Mouse (Mus musculus) limb, embryonic 10.5 days (tissue): ENCODE data around the gene Ivd. TPM values are rescaled to one million over a fixed set of nuclear protein-coding genes. Genes with fewer than 3 reads are reported as not detected.

Source experiments
- DNase-seq: peaks from one replicate; pipeline ENCODE4 v3.0.0-alpha.2; 2017; ENCODE audit warnings: low spot score
- H3K27ac ChIP-seq: fragments of 300-500 bp; sonication (generic); 2 replicates; pipeline ENCODE4 v1.5.1; 2016; ENCODE audit warnings: mild to moderate bottlenecking
- H3K27me3 ChIP-seq: fragments of 300-500 bp; sonication (generic); 2 replicates; pipeline ENCODE4 v1.6.1; 2016; ENCODE audit warnings: low read depth, mild to moderate bottlenecking; ENCODE audit not compliant: poor library complexity, severe bottlenecking
- H3K36me3 ChIP-seq: fragments of 300-500 bp; sonication (generic); 2 replicates; pipeline ENCODE4 v1.6.1; 2016; ENCODE audit warnings: mild to moderate bottlenecking, moderate library complexity
- H3K4me1 ChIP-seq: fragments of 300-500 bp; sonication (generic); 2 replicates; pipeline ENCODE4 v1.6.1; 2016
- H3K4me3 ChIP-seq: fragments of 300-500 bp; sonication (generic); 2 replicates; pipeline ENCODE4 v1.5.1; 2016; ENCODE audit warnings: mild to moderate bottlenecking, moderate library complexity
- H3K9me3 ChIP-seq: fragments of 300-500 bp; sonication (generic); replicated peaks from 2 replicates; pipeline ENCODE4 v1.6.1; 2016; ENCODE audit warnings: mild to moderate bottlenecking
- WGBS: fragments of 180-500 bp; shearing (Covaris S2); methylation state at CpG from one replicate; pipeline ENCODE4 v1.1.7; 2016; 5-methylcytosine and 5-hydroxymethylcytosine counted together
- polyA plus RNA-seq: library from polyadenylated mRNA; unstranded; fragments of >200 nt; fragmentation: Nextera tagmentation; extraction: Ambion mirVana; gene quantifications from 2 replicates; pipeline ENCODE4 v1.2.1, GENCODE M21; 2016

Ivd gene
- 86.6 and 90.6 TPM in 2 replicates for polyA plus RNA-seq

DNA sequence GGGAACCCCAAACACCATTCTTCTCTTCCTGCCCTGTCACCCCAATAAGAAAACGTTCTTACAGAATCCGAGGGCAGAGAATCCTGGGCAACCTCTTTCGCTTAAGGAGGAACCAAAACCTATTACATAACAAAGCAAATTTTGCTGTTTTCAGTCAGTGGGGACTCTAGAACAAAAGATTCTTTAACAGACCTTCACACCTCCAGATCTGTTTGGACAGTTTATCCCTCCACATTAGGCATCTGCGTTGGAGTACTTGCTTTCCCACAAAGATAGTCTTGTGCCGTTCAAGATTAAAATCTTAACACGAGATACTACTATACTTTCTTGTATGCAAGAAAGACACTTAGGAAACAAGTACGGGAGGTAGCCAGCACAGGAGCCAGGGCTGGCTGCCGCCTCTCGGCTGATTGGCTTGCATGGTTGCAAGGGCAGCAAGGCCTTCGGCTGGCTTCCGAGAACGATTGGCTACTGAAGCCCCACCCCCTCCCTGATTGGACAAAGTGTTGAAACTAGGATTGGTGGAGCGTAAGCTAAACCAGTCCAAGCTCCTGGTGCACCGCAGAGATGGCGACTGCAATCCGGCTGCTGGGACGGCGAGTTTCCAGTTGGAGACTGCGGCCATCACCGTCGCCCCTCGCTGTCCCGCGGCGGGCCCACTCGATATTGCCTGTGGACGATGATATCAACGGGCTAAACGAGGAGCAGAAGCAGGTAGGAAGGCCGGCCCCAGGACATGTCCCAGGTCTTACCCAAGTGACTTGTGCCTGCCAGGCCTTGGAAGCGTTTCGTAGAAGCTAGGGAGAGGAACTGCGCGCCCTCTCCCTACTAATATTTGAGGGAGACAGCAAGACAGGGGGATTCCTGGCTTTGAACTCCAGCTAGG, at the start of gene Ivd:
TSS of gene Ivd (plus strand) at position 501 of the 886 bp plus-strand sequence.
- Histone ChIP-seq H3K4me3 (peak within 1 kb of the TSS; percentile 77), H3K4me1 (peaks cover 18% of the 10 kb centered on the region), H3K27me3 (no peaks in the 10 kb centered on the region), H3K27ac (peak within 1 kb of the TSS; percentile 89), H3K9me3 (no peaks in the 10 kb centered on the region), H3K36me3 (peaks cover 27% of the 10 kb centered on the region)
- WGBS: under 1% methylated on average over 34 of the region's 34 CpGs
- DNase-seq: peak; percentile 83

DNA sequence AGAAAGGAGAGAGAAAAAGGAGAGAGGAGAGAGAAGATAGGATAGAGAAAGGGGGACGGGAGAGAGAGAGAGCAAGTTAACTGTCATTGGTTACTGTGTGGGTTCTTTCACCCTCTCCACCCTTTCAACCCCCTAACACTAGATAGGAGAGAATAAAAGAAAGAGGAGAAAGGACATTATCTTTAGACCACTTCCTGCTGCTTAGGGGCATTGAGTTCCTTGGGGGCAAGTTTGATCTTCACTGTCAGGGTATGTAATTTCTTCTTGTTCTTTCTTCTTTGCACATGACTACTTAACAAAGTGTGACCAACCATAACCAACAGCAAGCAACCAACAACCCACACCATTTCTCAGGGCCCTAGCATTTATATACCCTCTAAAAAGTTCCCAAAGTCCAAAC, 49.0 kb upstream of the Ivd start:
- Histone ChIP-seq H3K36me3 (peaks cover 26% of the 10 kb centered on the region), H3K4me1 (peaks cover 15% of the 10 kb centered on the region), H3K27ac (no peak overlapping the region), H3K4me3 (no peak overlapping the region), H3K27me3 (0 out of 2 replicates have a peak, but pooled peaks cover 6% of the 10 kb centered on the region), H3K9me3 (no peaks in the 10 kb centered on the region)
- DNase-seq: no peak
- WGBS: 60% methylated on average over 1 of the region's 1 CpGs

DNA sequence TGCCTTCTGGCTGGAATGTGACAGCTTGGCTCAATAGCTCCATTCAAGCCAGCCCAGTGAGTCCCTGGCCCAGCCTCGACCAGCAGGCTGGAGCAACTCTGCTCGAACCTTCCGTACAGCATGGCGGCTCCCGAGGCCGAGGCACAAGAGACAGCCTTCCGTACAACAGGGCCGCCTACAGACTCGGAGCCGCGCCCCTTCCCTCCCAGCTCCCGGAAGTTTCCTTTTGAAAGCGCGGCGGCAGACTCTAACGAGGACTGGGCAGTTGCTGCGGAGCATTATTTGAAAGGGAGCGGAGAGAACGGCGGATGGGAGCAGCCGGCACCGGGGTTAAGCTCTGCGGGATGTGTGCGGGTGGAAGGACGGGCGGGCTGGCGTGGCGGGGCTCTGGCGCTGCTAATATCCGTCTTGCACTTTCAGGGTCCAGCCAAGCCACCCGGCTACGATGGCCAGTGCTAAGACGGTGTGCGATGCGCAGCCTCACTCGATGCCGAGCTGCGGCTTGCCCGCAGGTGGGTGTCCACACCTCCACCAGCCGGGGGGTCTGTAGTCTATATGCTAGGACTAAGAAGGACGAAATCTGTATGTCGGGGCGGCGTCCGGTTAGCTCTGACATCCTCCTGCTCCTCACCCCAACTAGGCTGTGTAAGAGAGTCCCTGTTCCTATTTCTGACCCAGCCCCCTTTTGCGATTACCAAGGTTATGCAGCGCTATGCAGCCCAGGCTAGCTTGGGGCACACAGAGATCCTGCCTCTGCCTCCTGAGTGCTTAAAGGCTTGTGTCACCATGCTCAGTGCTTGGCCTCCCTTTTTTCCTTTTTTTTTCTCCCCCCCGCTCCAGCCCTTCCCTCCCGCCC, 47.5 kb upstream of the Ivd start, which contains the start of gene Knstrn:
TSS of gene Knstrn (plus strand) at position 23 of the 856 bp plus-strand sequence.
- Histone ChIP-seq H3K27me3 (0 out of 2 replicates have a peak, but pooled peaks cover 6% of the 10 kb centered on the region), H3K27ac (peak within 1 kb of the TSS; percentile 95), H3K9me3 (no peaks in the 10 kb centered on the region), H3K4me3 (peak within 1 kb of the TSS; percentile 84), H3K4me1 (peaks cover 15% of the 10 kb centered on the region), H3K36me3 (peaks cover 40% of the 10 kb centered on the region)
- DNase-seq: peak; percentile 93
- under 1% methylated on average over 49 of the region's 49 CpGs for whole genome bisulfite sequencing

DNA sequence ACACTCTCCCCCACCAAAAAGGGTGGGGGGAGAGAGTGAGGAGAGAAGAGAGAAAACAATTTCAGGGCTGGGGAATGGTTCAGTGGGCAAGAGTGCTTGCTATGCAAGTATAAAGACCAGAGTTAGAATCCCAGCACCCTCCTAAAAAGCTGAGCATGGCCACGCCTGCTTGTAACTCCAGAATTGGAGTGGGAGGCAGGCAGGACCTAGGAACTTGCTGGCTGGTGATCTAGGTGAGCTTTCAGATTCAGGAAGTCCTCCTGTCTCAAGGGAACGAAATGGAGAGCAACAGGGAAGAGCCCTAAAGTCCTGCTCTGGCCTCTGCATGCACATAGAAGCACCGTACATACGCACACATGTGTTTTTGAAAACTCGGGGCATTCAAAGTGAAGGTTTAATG, 39.0 kb upstream of the Ivd start:
- Histone ChIP-seq H3K4me1 (no peaks in the 10 kb centered on the region), H3K27me3 (no peaks in the 10 kb centered on the region), H3K36me3 (peaks cover 93% of the 10 kb centered on the region), H3K27ac (no peak overlapping the region), H3K4me3 (no peak overlapping the region), H3K9me3 (0 out of 2 replicates have a peak, but pooled peaks cover 2% of the 10 kb centered on the region)
- 92% methylated on average over 5 of the region's 5 CpGs for WGBS
- no peak for DNase-seq

DNA sequence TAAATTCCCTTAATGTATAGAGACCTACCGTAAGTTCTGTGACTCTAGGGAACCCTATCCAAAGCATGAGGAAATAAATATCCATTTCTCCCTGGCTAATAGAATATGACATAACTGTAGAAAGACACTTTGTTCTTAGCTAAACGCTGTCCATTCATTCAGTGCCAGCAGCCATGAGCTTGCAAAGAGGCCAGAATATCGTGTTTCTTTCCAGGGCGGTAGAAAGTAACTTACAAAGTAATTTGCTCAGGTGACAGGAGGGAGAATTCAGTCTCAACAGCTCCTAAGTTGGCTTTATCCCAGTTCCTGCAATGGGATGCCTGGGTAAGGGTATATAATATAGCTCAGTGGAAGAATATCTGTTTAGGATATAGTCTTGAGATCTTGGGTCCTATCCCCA, 37.4 kb upstream of the Ivd start:
- no peaks in the 10 kb centered on the region for H3K4me1 ChIP-seq
- 0 out of 2 replicates have a peak, but pooled peaks cover 2% of the 10 kb centered on the region for H3K9me3 ChIP-seq
- DNase-seq: no peak
- WGBS: 96% methylated on average over 4 of the region's 4 CpGs
- H3K36me3 ChIP-seq: peaks cover 93% of the 10 kb centered on the region
- no peak overlapping the region for H3K27ac ChIP-seq
- no peak overlapping the region for H3K4me3 ChIP-seq
- no peaks in the 10 kb centered on the region for H3K27me3 ChIP-seq

DNA sequence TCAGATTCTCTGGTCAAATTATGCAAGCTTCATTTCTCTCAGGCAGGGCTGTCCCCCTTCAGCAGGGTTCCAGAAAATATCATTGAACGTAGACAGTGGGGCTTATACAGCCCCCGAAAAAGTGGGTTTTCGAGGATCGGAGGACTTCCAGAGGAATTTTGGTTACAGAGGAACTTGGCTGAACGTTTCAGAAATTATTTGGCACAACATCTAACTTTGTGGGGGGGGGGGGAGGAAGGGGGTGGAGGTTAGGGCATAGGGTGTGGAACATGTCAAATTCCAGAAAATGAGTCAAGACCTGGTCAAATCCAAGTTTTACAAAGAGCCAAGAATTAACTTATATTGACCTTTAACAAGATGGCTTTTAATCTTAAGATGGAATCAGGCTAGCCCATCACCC, 32.7 kb upstream of the Ivd start:
- no peak overlapping the region for H3K27ac ChIP-seq
- WGBS: 96% methylated on average over 5 of the region's 5 CpGs
- H3K9me3 ChIP-seq: 0 out of 2 replicates have a peak, but pooled peaks cover 2% of the 10 kb centered on the region
- no peaks in the 10 kb centered on the region for H3K27me3 ChIP-seq
- DNase-seq: no peak
- H3K36me3 ChIP-seq: peaks cover 100% of the 10 kb centered on the region
- no peaks in the 10 kb centered on the region for H3K4me1 ChIP-seq
- H3K4me3 ChIP-seq: no peak overlapping the region

DNA sequence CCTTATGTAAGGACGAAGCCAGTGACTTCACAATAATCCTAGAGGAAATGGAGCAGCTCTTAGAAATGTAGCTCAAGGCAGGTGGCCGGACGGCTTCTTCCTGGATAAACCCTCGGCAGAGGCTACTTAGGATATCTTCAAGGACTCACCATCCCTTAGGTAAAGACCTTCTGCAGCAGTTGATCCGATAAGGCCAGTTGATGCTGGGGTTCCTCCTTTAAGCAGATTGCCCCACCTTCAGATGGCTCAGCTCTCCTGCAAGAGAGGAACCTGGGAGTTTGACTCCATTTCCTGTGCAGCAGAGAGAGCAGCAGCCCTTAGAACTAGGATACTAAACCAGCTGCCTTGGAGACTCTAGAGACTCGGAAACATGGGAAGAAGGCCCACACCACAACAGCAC, 27.7 kb upstream of the Ivd start:
- WGBS: 89% methylated on average over 6 of the region's 6 CpGs
- no peak overlapping the region for H3K4me3 ChIP-seq
- DNase-seq: no peak
- peaks cover 73% of the 10 kb centered on the region for H3K36me3 ChIP-seq
- H3K4me1 ChIP-seq: no peaks in the 10 kb centered on the region
- no peaks in the 10 kb centered on the region for H3K27me3 ChIP-seq
- no peak overlapping the region for H3K27ac ChIP-seq
- no peaks in the 10 kb centered on the region for H3K9me3 ChIP-seq

DNA sequence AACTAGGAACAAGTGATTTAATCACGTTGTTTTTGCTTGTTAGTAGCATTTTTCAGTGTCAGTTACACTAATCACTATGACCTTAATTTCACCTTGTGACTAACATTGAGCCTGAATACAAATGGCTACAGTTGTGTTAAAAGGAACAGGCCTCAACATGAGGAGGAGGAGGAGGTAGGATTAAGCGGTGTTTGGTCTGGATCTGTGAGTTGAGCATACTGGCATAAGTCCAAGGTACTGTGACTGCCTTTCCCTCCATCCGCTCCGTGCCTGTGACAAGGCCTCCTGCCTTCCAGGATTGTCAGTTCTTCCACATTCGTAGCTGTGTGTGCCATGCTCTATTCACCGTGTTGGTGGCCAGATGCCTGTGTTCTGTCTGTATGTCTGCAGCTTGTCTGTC, 26.6 kb upstream of the Ivd start:
- DNase-seq: no peak
- WGBS: 91% methylated on average over 6 of the region's 6 CpGs
- Histone ChIP-seq H3K9me3 (no peaks in the 10 kb centered on the region), H3K4me3 (no peak overlapping the region), H3K36me3 (peaks cover 63% of the 10 kb centered on the region), H3K27ac (no peak overlapping the region), H3K4me1 (no peaks in the 10 kb centered on the region), H3K27me3 (no peaks in the 10 kb centered on the region)

DNA sequence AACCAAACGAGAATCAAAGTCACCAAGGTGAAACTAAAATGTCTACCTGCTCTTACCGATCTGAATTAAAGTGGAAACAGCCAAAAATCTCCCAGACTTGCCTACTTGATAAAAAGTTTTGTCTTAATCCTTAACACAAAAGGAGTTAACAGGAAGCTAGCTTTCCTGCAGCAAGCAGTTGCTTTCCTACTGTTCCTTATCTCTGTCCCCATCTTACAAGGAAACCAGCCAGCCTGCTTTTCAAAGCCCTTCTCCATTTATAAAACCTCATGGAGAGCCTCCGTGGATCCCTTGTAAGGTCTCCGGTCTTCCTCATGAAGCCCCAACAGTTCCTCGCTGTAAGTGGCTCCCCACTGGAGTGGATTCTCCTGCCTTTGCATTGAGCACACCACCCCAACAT, 23.4 kb upstream of the Ivd start:
- WGBS: 53% methylated on average over 5 of the region's 5 CpGs

DNA sequence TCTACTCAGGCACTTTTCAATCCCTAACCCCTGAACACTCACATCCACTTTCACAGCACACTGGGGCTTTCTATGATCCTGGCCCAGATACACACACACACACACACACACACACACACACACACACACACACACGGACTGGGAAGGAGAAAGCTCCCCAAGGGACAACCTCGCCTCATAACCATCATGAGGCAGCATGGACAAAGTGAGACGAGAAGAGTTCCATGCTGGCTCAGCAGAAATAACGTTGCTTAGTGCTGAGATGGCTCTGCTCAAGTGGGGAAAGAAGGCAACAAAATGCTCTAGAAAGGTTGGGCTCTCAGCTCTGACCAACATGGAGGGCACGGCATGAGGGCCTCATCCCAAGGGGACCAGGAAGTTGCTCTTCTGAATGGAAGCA, 20.6 kb upstream of the Ivd start:
- WGBS: 71% methylated on average over 5 of the region's 5 CpGs
- Histone ChIP-seq H3K27me3 (no peaks in the 10 kb centered on the region), H3K36me3 (peaks cover 2% of the 10 kb centered on the region), H3K4me1 (0 out of 2 replicates have a peak, but pooled peaks cover 3% of the 10 kb centered on the region), H3K4me3 (no peak overlapping the region), H3K9me3 (no peaks in the 10 kb centered on the region), H3K27ac (no peak overlapping the region)
- DNase-seq: no peak

More for the DNA sequence above, 23.4 kb upstream of the Ivd start:
- Histone ChIP-seq H3K4me1 (no peaks in the 10 kb centered on the region), H3K9me3 (no peaks in the 10 kb centered on the region), H3K36me3 (peaks cover 31% of the 10 kb centered on the region), H3K27ac (no peak overlapping the region), H3K4me3 (no peak overlapping the region), H3K27me3 (no peaks in the 10 kb centered on the region)
- DNase-seq: no peak

DNA sequence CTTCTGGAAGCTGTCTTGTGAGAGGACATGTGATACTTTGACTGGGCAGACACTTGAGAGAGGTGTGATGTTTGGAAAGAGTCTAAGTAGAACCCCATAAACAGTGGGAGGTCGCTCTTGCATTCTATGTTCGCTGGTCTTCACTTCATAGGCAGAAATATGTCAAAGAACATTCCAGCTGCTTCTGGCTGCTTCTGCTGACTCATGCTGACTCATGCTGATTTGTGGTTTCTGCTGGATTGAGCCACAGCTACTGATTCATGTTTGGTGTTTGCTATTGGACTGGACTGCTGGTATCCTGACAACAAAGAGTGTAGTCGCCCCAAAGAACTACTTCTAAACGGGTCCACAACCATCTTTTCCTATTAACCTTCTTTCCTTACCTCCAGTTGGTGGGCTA, 20.0 kb upstream of the Ivd start:
- no peak overlapping the region for H3K27ac ChIP-seq
- no peaks in the 10 kb centered on the region for H3K9me3 ChIP-seq
- 85% methylated on average over 4 of the region's 4 CpGs for WGBS
- H3K4me1 ChIP-seq: peaks cover 6% of the 10 kb centered on the region; the same call in 1 of the 2 replicates
- DNase-seq: no peak
- no peaks in the 10 kb centered on the region for H3K27me3 ChIP-seq
- H3K4me3 ChIP-seq: no peak overlapping the region
- no peaks in the 10 kb centered on the region for H3K36me3 ChIP-seq

DNA sequence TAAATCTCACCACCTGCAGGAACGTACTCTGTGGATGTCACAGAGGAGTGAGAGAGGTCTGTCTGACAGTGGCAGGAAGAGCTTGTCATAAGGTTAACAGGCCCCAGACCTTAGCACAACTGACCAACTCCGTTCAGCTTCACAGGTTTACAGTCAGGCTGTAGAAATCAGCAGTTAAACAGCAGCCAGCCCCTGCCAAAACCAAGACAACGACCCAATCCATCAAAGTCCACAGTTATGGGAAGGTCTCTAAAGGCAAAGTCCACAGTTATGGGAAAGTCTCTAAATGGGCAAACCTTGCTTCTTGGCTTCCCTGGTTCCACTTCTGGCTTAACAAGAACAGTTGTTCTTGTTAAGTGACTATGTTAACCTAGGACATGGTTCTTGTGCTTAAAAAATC, 17.3 kb upstream of the Ivd start:
- H3K4me3 ChIP-seq: no peak overlapping the region
- WGBS: 76% methylated on average over 3 of the region's 3 CpGs

More for the DNA sequence above, 17.3 kb upstream of the Ivd start:
- H3K4me1 ChIP-seq: peaks cover 10% of the 10 kb centered on the region; the same call in 1 of the 2 replicates
- H3K9me3 ChIP-seq: no peaks in the 10 kb centered on the region
- no peaks in the 10 kb centered on the region for H3K36me3 ChIP-seq
- no peak overlapping the region for H3K27ac ChIP-seq
- no peaks in the 10 kb centered on the region for H3K27me3 ChIP-seq
- DNase-seq: no peak
